Mouse (Mus musculus) adrenal gland, adult (tissue): ENCODE measurements around the gene Gstp1.
"Not testable (repeated sequence)": the region's sequence is repeated elsewhere in the genome, so short reads cannot be mapped to it uniquely, and the experiment has no call there.

Experiments
- DNase-seq, 2 experiments: peaks; one replicate each; pipeline ENCODE4 v3.0.0; 2022 to 2023; ENCODE audit warnings: low spot score in 1 of 2; ENCODE audit not compliant: inconsistent age in 2 of 2

Gene Gstp1

DNA sequence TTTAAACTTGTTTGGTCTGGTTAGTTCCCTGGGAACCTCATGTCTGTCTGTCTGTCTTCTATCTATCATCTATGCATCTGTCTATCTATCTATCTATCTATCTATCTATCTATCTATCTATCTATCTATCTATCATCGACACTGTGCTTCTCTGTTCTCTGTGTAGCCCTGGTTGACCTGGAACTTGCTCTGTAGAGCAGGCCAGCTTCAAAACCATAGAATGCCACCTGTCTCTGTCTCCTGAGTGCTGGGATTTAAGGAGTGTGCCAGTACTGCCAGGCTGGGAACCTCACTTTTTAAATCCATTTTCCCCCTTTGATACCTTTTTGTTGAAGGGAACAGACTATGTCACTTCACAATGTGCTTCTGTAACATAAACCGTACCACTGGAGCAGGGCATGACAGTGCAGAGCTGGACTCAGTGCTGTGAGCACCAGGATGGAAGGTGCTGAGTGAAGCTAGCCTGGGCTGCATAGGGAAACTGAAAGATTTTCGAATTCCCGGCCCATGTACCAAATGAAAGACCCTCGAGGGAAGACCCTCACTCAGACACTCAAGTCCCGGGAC is 23.2 kb upstream of the Gstp1 start:
- peak in 1 of 2 experiments; percentile 62 for DNase-seq

DNA sequence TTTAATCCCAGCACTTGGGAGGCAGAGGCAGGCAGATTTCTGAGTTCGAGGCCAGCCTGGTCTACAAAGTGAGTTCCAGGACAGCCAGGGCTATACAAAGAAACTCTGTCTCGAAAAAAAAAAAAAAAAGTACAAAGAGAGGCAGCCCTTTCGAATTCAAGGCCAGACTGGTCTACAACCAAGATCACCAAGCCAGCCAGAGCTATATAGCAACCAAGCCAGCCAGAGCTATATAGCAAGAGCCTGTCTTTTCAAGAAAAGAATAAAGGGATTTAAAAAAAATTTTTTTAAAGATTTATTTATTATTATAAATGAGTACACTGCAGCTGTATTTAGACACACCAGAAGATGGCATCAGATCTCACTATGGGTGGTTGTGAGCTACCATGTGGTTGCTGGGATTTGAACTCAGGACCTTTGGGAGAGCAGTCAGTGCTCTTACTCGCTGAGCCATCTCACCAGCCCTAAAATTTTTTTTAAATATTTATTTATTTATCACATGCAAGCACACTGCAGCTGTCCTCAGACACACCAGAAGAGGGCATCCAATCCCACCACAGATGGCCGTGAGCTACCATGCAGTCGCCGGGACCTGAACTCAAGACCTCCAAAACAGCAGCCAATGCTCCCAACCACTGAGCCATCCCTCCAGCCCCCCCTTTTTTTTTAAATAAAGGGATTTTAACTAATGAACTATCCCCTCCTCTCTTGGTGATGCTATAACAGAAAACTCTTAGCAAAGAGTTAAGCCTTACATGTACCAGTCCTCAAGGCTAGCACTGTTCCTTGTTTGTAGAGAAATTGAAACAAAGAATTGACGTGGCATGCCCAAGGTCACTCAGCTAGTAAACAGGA is 22.5 kb upstream of the Gstp1 start:
- DNase-seq: not testable (repeated sequence)

DNA sequence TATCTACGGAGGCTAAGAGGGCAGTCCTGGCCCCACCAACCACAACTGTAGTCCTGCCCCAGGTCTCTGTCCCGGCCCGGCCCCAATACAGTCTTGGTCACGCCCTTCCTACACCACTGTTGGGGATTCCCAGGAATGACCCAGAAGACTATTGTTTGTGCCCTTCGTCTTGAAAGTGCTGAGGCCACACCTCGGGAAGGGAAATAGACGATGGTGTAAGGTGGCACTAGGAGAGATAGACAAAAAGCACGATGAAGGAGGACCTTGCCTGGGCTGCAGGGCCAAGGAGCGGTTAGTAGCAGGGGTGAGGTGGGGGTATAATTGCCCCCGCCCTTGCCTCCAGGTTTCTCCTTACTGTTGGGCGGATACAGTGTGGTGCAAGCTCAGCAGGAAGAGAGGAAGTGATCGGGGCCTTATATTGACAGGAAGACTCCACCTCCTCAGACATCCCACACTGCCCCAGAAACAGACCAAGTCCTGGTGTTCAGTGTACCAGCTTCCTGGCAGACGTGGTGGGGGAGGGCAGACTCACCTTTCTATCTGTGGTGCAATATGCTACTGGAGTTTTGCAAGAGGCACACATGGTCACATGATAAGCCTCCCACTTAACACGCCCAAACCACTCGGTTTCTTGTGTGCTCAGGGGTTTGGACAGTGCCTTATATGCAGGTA is 21.4 kb upstream of the Gstp1 start, which contains the start of gene Gstp3:
Gstp3 (minus strand) TSS at position 501 of the 672 bp plus-strand sequence.
- DNase-seq: peak in 1 of 2 experiments; percentile 42

DNA sequence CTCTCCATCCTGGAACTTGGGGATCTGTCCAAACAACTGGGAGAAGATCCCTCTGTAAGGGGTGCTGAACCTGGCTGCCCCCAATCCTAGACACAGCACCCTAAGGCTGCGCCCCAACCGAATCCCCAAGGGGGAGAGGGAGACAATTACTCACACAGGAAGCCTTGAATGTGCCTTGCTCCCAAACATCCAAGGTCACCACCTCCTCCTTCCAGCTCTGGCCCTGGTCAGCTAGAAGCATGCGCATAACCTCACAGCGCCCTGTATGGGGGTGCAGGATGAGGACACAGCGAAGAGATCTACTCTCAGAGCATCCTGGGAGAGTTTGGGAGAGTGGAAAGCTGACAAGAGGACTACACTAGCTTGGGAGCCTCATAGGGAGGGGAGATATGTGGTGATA is 20.8 kb upstream of the Gstp1 start:
- DNase-seq: peak; percentile 68 to 84

DNA sequence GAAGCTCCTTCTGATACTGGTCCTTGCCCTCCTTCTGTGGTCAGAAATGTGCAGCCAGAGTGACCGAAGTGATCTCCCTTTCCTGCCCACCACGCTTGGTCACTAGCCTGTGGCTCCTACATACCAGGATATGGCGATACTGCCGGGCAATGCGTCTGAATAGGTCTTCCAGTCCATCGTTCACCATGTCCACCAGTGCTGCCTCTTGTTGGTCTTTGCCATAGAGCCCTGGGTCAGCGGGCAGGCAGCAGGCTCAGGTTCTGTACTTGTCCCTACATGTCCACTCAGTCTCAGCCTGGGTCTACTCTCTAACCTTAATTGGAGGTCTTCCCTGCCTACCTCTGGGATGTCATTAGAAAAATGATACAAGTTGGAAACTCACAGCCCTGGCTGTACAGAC is 20.2 kb upstream of the Gstp1 start:
- DNase-seq: no peak

DNA sequence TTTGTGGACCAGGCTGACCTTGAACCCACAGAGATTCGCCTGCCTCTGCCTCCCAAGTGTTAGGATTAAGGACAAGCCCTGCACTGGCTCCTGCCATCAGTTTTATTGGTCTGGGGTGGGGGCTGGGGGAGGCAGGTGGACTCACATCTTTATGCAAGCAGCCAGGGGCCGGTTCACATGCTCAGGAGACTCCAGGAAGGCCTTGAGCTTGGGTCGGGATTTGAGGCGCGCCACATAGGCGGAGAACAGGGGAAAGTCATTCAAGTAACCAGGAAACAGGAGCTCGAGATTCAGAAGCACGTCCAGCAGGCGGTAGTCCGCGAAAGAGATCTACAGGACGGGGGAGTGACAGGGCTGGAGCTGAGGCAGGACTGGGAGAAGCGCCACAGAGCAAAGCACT is 19.6 kb upstream of the Gstp1 start:
- no peak for DNase-seq

DNA sequence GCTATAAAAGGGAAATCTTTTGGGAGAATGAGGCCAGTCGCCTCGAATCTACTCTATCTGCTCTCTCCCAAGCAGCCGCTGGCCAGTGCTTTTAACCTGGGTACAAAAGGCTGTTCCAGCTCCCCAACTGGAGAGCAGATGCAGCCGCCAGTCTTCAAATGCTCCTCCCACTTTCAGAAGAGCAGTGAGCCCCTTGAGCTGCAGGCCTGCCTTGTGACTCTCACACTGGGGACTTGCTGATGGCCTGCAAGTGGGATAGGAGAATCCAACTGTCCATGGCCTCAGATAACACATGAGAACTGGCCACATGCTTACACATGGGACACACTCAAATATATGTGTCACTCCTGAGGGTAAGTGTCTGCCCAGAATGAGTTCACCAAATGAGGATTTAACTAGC is 18.9 kb upstream of the Gstp1 start:
- peak in 1 of 2 experiments; percentile 22 for DNase-seq

DNA sequence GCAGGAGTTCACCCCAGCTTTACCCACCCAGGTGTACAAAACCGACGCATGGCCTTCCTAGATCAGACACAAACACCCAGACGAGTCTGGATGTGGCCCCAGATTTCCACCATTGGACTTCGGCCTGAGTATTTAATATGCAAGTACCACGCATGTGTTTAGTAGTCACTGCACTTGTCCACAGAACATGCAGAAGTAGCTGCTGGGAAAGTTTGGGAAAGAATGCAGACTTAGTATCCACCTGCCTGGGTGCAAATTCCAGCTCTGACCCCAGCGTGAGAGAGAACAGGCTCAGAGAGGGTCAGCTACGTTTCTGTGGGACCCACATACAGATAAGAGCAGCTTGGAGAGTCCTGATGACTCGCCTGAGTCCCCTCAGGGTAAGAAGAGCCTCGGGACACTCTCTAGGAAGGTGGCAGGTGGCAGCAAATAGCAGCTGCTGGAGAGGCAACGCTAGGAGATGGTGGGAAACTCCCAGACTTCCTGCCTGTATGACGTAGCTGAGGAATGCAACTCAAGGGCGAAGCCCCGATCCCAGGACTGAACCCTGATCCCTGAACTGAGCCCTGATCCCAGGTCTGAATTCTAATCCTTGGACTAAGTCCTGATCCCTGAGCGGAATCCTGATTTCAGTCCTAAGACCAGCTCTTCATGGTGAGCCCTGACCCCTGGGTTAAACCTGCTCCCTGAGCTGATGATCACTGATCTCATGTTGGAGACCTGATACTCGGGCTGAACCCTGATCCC is 18.3 kb upstream of the Gstp1 start:
- no peak for DNase-seq

DNA sequence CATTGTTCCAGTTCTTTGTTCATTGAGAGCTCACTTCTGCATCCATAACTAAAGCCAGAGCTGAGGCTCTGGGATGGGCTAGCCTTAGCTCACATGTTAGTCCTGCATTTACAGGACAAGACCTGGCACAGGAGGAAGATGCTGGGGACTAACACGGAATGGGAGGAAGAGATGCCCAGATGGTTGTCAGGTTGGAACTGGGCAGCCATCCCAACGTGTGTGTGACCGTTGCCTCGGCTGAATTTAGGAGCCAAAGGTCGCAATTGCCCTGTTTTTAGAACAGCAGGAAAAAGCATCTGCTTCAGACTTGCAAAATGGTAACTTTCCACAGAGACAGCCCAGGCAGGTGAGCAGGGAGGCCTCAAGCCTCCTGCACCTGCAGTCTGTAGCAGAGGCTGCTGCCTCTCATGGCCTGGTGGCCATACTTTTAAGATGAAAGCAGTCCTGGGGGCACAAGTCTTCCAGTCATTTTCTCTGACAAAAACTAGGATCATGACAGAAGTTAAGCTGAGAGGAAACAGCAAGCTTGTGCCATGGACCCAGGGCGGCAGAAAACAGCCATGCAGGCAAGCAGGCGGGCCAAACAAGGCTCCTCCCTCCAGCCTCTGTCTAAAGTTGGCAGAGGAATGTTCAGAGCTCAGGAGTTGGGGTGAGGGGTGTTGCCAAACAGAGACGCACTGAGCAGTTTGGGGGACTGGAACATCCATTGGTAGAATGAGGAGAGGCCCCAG is 17.6 kb upstream of the Gstp1 start:
- DNase-seq: no peak

DNA sequence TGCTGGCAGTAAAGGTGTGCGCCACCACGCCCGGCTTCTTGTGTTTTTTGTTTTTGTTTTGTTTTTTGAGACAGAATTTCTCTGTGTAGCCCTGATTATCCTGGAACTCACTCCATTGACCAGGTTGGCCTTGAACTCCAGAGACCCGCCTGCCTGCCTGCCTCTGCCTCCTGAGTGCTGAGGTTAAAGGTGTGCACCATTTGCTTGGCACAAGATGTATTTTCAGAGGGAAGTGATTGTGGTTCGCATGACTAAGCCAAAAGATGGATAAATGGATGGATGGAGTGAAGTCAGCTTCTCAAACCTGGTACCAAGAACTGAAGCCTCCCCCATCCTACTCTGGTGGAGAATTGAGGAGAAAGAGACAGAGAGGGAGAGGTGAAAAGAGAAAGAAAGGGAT is 16.8 kb upstream of the Gstp1 start:
- no peak for DNase-seq

DNA sequence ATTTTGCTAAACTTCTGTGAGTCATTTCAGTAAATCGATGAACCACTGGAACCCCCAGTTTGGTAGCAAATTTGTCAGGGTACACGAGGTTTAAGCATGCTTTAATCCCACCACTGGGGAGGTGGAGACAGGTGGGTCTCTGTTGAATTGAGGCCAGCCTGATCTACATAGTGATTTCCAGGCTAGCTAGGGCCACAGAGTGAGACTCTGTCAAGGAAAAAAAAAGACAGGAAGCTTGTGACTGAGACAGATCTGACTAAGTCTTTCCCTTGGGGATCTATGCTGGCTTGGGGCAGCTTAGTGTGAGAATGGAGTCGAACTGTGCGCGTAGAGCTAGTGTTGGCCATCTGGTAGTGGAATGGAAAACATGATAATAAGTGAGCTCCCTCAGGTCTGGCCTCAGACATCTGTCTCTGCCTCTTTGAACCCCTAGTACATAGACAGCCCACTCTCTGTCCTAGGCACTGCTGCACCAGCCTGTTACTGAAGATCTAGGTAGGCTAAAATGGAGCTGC is 14.8 kb upstream of the Gstp1 start:
- peak in 1 of 2 experiments; percentile 47 for DNase-seq

DNA sequence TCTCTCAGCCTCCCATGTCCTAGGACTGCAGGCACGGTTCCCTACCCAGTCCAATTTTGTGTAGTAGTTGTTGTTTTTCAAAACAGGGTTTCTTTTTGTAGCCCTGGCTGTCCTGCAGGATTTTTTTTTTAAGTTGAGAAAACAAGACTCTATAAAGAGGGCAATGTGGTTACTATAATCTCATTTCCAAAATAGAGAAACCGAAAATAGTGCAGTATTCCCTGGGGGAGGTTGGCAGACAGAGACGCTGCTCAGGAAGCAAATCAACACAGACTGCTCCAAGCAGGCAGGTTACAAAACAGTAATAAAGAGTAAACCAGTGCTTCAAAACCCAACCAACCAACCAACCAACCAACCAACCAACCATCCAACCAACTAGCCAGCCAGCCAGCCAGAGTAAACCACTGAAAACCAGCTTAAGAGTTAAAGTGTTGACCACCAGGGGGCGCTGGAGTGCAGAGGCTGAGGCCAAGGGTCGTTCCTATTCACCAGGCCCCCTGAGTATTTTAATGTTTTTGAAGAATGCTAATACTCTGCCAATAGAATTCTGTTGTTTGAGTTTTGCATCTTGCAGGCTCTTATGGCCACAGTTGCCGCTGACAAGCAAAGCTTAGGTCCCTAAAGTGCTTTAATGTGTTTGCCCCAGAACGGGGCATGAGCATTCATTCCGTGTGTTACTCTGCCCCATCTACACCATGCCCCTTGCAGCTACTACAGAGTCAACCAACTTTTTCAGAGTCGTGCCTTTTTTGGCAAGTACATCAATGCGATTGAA is 14.1 kb upstream of the Gstp1 start:
- DNase-seq: peak; percentile 42 to 86

DNA sequence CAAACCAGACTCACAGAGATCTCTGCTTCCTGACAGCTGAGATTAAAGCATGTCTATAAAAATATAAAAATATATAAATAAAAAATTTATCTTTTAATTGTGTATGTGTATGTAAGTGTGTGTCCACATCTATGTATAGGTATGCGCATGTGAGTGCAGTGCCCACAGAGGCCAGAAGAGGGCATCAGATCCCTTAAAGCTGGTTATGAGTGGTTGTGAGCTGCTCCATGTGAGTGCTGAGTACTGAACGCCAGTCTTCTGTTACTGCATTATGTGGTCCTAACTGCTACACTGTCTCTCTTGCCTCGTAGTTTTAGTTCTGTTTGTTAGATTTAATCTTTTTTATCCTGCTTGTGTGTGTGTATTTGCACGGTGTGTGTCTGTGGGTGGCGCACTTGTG is 13.2 kb upstream of the Gstp1 start:
- DNase-seq: peak in 1 of 2 experiments; percentile 33

DNA sequence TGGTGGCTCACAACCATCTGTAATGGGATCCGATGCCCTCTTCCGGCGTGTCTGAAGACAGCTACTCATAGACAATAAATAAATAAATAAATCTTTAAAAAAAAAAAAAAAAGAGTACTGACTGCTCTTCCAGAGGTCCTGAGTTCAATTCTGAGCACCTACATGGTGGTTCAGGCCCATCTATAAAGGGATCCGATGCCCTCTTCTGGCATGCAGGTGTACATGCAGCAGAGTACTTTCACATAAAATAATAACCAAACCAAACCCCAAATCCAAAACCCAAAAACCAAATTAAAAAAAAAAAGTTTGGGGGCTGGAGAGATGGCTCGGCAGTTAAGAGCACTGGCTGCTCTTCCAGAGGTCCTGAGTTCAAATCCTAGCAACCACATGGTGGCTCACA is 11.3 kb upstream of the Gstp1 start:
- DNase-seq: not testable (repeated sequence)

DNA sequence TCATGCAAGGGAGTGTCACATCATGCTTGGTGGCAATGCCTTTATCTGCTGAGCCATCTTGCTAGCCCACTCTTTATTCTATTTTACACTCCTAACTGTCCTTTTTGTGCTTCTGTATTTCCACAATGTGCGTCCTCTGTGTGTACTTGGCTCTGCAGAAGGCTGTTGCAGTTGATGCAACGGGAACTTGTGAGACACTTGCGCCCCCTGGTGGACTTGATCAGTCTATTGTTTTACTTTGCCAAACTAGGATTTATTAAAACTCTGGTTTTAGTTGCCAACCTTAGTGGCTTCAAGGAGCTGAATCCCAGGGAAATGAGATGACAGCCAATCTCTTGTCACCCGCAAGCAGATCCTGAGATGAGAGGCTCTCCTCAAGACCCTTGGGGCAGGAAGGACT is 10.1 kb upstream of the Gstp1 start:
- DNase-seq: peak; percentile 79 to 95

DNA sequence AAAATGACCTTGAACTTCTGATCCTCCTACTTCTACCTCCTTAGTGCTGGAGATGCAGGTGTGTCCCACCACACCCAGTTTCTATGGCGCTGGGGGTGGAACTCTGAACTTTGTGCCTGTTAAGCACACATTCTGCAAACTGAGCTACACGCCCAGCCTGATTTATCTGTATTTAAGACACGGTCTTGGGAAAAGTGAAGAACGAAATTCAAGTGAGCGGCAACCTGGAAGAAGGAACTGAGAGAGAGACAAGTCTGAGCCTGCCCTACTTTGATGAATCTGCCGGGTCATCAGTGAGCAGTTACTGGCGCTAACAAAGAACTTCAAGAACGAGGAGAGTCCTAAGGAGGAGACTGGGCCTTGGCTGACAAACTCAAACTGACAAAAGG is 9.1 kb upstream of the Gstp1 start:
- DNase-seq: peak in 1 of 2 experiments; percentile 44

DNA sequence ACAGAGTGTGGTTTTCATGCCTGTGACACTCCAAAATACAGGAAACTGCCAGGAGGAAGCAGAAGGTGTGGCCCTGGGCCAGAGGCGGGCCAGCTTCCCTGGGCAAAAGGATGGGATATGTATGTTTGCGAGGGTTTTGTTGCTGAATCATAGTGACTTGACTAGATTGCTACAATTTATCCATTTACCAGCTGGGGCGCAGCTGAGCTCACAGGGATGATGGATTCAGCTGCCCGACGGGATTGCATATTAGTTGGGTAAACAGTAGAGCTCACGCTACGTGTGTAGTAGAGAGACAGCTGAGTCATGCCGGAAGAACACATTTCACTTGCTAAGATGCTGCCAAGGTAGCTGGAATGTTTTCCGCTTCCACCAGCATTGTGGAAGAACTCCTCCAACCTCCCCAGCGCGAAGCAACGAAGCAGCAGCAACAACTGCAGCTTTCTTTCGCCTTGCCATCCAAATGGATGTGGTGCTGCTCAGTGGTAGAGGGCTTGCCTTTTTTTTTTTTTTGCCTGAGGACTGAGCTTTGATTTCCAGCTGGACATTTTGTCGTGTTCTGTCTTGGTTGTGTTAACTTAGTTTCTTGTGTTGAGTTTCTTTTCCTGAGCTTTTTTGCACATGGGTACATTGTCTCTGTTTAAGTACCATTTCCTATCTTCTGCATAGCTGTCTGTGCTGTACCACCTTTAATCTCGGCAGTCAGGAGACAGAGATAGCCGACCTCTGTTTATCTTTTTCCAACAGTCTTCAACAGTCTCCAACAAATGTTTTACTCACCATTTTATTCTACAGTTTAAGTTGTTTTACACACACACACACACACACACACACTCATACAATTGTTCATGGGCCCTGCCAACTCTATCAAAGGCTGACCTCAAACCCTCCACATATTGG is 8.4 kb upstream of the Gstp1 start, which contains the start of gene Gstp2:
Gstp2 (minus strand) TSS at position 58 of the 900 bp plus-strand sequence.
- DNase-seq: peak; percentile 83 to 94

DNA sequence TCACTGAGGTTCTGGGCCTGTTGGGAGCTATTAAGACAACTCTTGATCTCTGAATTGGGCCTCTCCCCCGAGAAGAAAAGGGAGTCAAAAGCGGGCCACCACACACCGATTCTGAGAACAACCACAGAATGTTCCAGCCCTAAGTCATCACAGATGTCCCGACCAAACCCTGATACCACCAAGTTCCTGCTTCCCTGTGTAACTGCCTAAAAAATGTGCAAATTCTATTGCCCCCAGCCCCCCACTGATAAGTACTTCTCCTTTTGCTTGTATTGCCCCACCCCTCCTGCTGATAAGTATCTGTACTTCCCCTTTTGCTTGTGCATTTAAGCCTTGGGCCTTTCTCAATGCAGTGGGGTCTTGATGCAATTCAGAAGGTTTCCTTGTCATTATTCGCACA is 6.3 kb upstream of the Gstp1 start:
- DNase-seq: not testable (repeated sequence)
